Mouse (Mus musculus): Measurements from ENCODE around the gene Ypel4.

GRCm38 (mm10) chr2:84726716-84727115 is 7.1 kb upstream of the Ypel4 start:
- TF ChIP-seq CTCF (conservative IDR thresholded peaks at IDR 0.05; ENCODE audit: insufficient read depth, insufficient read length, low read depth, low read length) (no peak), POLR2A (IDR thresholded peaks at IDR 0.05; ENCODE audit: low read depth, low read length) (no peak)
